Mouse (Mus musculus) MEL (cell line): Measurements from ENCODE around the gene Tec.

ENCODE experiments used
- CTCF ChIP-seq, 3 experiments: IDR thresholded peaks in 2 of 3; conservative IDR thresholded peaks in 1 of 3; 2 replicates each; pipeline ENCODE4 v1.5.1; 2011 to 2012; ENCODE audit warnings: low read length in 3 of 3, low read depth in 2 of 3, mild to moderate bottlenecking in 2 of 3, improper control_type of control experiment in 1 of 3, inconsistent platforms in 1 of 3, mixed read lengths in 1 of 3, moderate library complexity in 1 of 3; ENCODE audit not compliant: control insufficient read depth in 1 of 3, insufficient read depth in 1 of 3, poor library complexity in 1 of 3, severe bottlenecking in 1 of 3
- E2F4 ChIP-seq: IDR thresholded peaks from 2 replicates; pipeline ENCODE4 v1.6.1; 2011; ENCODE audit warnings: low read depth, low read length, improper control_type of control experiment, borderline replicate concordance
- MAX ChIP-seq: IDR thresholded peaks from 2 replicates; pipeline ENCODE4 v1.6.1; 2011; ENCODE audit warnings: low read length, improper control_type of control experiment
- POLR2A ChIP-seq, 2 experiments: IDR thresholded peaks; 2 replicates each; pipeline ENCODE4 v1.6.1; 2011 to 2012; ENCODE audit warnings: low read length in 2 of 2, mild to moderate bottlenecking in 2 of 2, control low read depth in 1 of 2, improper control_type of control experiment in 1 of 2, low read depth in 1 of 2, moderate library complexity in 1 of 2; ENCODE audit not compliant: control insufficient read depth in 1 of 2, insufficient read depth in 1 of 2, poor library complexity in 1 of 2
- POLR2AphosphoS5 ChIP-seq: IDR thresholded peaks from 2 replicates; pipeline ENCODE4 v1.6.1; 2012; ENCODE audit warnings: low read depth, borderline replicate concordance, mild to moderate bottlenecking, inconsistent platforms, low read length, moderate library complexity, mixed read lengths
- RAD21 ChIP-seq: IDR thresholded peaks from 2 replicates; pipeline ENCODE4 v1.6.1; 2011; ENCODE audit warnings: mild to moderate bottlenecking, low read depth, low read length, improper control_type of control experiment
- TBP ChIP-seq: IDR thresholded peaks from 2 replicates; pipeline ENCODE4 v1.8.0; 2011; ENCODE audit warnings: low read depth, low read length, improper control_type of control experiment
- USF1 ChIP-seq: IDR thresholded peaks from 2 replicates; pipeline ENCODE4 v1.6.1; 2014; ENCODE audit warnings: low read depth, mild to moderate bottlenecking, inconsistent platforms, low read length, improper control_type of control experiment, moderate library complexity
- ZC3H11A ChIP-seq: IDR thresholded peaks from 2 replicates; pipeline ENCODE4 v1.6.1; 2012; ENCODE audit warnings: low read depth, mild to moderate bottlenecking, inconsistent platforms, low read length, improper control_type of control experiment
- ZNF384 ChIP-seq: IDR thresholded peaks from 2 replicates; pipeline ENCODE4 v1.6.1; 2012; ENCODE audit warnings: low read depth, mild to moderate bottlenecking, inconsistent platforms, low read length, improper control_type of control experiment

GRCm38 (mm10) chr5:72893987-72894386 lies 25.7 kb upstream of the Tec start:
- no peak for TF ChIP-seq POLR2A (IDR thresholded peaks at IDR 0.05; ENCODE audit: control insufficient read depth in 1 of 2, insufficient read depth in 1 of 2, low read depth in 1 of 2, low read length in 2 of 2, poor library complexity in 1 of 2)
- peak; percentile 68 to 76 (median 72) for TF ChIP-seq CTCF (IDR thresholded peaks at IDR 0.05 in 2 of 3, conservative IDR thresholded peaks at IDR 0.05 in 1 of 3; ENCODE audit: control insufficient read depth in 1 of 3, insufficient read depth in 1 of 3, low read depth in 2 of 3, low read length in 3 of 3, poor library complexity in 1 of 3, severe bottlenecking in 1 of 3)
- TF ChIP-seq RAD21, result peak; percentile 47
- TF ChIP-seq ZC3H11A, result no peak
- TF ChIP-seq ZNF384, result no peak
- TF ChIP-seq E2F4, result no peak
- no peak for TF ChIP-seq TBP
- peak; percentile 65 for TF ChIP-seq USF1
- no peak; the same call in 1 of the 2 replicates for TF ChIP-seq MAX
- no peak for TF ChIP-seq POLR2AphosphoS5
